Mouse (Mus musculus): ENCODE results near the gene Hat1. TPM values are rescaled to one million over a fixed set of nuclear protein-coding genes. Genes with fewer than 3 reads are reported as not detected.

Gene Hat1
- total RNA-seq, 2 experiments from 2014 or later = 15.4 to 16.5 TPM

DNA sequence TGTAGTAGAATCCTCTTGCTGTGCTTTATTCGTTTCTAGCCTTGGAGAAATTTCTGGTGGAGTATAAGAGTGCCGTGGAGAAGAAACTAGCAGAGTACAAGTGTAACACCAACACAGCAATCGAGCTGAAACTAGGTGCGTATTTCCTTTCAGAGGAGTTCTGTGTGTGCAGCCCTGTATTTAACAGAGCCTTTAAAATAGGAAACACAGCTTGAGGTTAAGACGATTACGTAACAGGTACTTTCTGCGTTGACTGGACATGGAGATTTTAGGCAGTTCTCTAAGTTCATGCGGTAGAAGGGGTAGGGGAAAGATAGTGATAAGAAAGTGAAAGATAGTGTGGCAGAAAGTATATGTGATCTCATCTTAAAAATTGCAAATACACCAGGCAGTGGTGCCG is 1.1 kb downstream of the Hat1 start:
- H3K4me3 ChIP-seq = peak overlapping the region; percentile 96
- DNase-seq (ENCODE audit: low spot score in 2 of 2) = no peak
- TF ChIP-seq CTCF (conservative IDR thresholded peaks at IDR 0.05) = no peak
- no peak overlapping the region for H3K27ac ChIP-seq

DNA sequence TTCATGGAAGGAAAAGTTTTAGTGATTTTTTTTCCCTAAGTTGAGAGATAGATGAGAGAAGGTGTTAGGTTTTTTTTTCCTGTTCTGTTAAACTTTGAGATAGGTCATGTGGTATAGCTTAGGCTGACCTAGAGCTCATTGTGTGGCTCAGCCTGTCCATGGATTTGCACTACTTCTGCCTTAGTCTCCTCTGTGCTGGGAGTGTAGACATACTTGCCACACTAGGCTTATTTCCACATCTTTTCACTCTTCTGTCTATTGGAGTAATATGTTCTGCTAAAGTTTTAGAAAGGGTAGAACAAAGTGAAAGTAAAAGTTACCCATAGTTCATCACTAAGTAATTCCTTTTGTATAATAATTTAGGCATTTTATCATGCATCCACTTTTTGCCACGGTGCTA is 16.9 kb downstream of the Hat1 start:
- Histone ChIP-seq H3K27ac (no peak overlapping the region), H3K4me3 (no peak overlapping the region)
- DNase-seq (ENCODE audit: low spot score in 2 of 2) = no peak
- no peak for TF ChIP-seq CTCF (conservative IDR thresholded peaks at IDR 0.05)

DNA sequence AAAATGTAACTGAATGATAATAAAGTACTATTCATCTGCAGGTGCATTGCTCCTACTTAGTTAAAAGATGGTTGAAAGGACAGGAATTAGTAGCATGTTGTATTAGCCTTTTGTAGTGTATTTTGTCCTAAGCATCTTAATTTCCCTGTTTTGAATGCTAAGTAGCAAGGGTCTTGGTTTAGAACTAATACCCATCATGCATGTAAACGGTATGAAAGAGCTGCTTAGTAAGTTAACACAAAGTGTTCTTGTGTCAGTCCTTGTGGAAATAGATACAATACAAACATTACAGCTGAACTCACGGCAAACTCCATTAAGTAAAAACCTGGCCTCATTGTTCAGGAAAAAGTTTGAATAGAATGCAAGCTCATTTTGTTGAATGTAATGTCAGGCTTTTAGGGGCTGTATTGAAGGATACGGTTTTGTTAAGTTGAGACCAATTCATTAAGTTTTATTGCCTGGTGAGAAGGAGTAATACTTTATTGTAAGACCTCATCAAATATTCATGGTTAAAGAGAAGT is 30.1 kb downstream of the Hat1 start:
- Histone ChIP-seq H3K27ac (no peak overlapping the region), H3K4me3 (no peak overlapping the region)
- no peak for TF ChIP-seq CTCF (conservative IDR thresholded peaks at IDR 0.05)
- DNase-seq (ENCODE audit: low spot score in 2 of 2) = no peak

DNA sequence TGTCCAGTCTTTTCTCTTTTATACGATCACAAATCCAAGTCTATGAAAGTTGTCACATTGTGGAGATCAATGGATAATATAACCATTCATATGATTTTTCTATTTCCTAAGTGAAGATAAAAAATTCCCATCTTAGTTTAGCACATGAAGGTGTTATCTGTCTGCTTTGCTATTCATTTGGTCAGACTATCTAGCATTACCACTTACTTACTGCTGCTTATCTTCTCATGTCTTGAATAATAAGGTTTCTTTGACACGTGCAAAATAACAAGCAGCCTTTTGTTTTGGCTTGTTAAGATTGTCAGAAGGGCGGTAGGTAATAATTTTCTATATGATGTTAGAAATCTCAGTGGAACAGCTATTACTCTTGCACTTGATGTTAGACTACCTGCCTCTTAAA is 30.6 kb downstream of the Hat1 start:
- no peak for DNase-seq (ENCODE audit: low spot score in 2 of 2)
- Histone ChIP-seq H3K4me3 (no peak overlapping the region), H3K27ac (no peak overlapping the region)
- no peak for TF ChIP-seq CTCF (conservative IDR thresholded peaks at IDR 0.05)

DNA sequence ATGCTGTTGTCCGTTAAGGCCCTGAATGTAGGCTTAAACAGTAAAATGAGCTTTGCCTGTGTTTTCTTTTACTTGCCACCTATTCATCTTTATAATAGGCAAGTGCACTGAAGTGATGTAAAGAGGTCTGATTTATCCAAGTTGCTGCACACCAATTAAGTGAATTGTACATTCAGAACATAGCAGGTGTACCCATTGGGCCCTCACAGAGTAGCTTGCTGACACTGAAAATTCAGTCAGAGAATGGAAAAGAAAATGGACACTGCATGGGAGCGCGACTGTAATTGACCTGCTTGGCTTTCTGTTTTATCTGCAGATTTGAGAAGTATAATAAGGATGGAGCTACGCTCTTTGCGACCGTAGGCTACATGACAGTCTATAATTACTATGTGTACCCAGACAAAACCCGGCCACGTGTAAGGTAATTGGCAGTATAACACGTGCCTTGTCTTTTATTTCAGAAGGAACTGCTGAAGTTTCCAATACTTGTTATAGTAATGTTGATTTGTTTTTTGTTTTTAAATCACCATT is 32.2 kb downstream of the Hat1 start:
- no peak for DNase-seq (ENCODE audit: low spot score in 2 of 2)
- Histone ChIP-seq H3K4me3 (no peak overlapping the region), H3K27ac (no peak overlapping the region)
- no peak for TF ChIP-seq CTCF (conservative IDR thresholded peaks at IDR 0.05)

DNA sequence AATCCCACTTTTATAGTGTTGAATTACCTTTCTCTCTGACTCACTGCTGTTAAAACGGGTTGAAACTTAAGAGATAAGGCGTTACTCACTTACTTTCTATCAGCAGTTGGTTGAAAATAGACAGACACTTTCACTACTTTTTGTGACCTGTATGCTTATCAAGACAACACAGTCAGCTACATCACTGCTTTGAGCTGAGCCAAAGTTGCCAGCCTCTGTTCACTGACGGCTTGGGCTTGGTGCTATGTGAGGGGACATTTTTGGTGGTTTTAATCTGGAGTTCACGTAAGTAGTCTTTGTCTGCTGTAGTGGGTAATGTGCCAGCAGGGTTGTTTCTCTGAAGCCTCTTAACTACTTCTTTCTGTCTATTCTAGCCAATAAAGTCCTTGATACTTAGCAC is 35.8 kb downstream of the Hat1 start:
- no peak for TF ChIP-seq CTCF (conservative IDR thresholded peaks at IDR 0.05)
- H3K4me3 ChIP-seq = no peak overlapping the region
- no peak overlapping the region for H3K27ac ChIP-seq
- DNase-seq (ENCODE audit: low spot score in 2 of 2) = no peak

DNA sequence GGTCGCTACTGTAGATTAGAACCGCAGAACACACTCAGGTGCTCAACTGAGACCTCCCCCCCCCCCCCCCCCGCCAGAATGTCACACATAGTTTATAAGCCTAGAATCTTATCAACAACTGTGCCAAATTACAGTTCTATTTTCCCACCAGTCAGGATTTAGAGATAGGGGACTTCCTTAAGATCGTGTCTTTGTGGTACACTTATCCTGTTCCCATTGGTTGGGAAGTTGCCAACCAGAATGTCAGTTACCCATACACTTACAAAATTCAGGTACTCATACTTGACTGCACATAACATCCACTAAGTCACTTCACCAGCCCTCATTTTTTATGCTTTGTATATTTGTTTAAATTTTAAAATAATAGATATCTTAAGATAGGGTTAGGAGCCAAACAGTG is 46.7 kb downstream of the Hat1 start:
- no peak for TF ChIP-seq CTCF (conservative IDR thresholded peaks at IDR 0.05)
- H3K27ac ChIP-seq = no peak overlapping the region
- H3K4me3 ChIP-seq = no peak overlapping the region
- DNase-seq (ENCODE audit: low spot score in 2 of 2) = no peak

DNA sequence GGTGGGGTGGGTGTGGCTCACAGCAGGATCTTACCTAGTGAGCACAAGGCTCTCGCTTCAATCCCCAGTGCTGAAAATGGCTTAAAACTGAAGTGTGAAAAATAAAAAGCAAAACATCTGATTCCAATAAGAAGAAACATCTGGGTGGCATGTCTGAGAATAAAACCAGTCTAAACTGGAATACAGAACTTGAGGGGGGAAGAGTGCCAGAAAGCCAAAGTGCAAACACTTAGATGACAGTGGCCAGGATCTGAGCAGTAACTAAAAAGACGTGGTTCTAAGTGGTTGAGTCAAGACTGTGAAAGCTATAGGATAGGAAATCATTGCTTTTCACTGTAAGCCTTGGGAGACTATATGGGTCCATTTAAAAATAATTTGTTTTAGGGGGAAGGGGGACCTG is 54.6 kb downstream of the Hat1 start:
- no peak overlapping the region for H3K4me3 ChIP-seq
- no peak overlapping the region for H3K27ac ChIP-seq
- DNase-seq (ENCODE audit: low spot score in 2 of 2) = no peak
- no peak for TF ChIP-seq CTCF (conservative IDR thresholded peaks at IDR 0.05)

DNA sequence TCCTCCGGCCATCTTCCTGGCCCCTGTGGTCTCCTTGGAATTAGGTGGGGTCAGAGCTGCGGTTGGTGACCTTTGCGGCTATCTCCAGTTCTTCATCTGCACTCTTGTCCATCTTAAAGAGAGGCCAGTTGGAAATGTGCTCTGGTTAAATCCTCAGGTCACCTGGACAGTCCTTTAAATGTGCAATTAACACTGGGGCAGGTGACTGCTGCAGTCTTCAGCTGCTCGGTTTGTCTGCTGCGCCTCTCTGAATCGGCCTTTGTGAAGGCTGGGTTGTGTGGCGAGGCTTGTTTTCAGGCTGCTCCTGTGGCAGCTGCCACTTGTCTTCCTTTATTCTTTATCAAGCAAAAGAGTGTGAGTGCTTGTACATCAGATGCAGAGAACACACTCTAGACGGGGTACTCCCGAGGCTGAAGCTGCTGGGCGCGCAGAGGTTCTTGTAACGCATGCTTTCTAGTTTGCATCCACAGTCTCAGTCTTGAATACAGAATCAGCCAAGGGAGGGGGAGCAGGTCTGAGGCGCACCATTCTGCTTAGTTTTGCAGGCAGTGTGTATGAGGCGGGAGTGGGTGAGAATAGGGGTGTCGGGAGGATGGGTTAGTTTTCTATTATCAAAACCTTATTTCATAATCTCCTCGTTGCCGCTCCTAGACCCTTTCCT is 56.9 kb downstream of the Hat1 start:
- H3K27ac ChIP-seq = no peak overlapping the region
- H3K4me3 ChIP-seq = peak overlapping the region; percentile 6; the same call in 1 of the 2 replicates
- TF ChIP-seq CTCF (conservative IDR thresholded peaks at IDR 0.05) = no peak
- DNase-seq (ENCODE audit: low spot score in 2 of 2) = no peak

DNA sequence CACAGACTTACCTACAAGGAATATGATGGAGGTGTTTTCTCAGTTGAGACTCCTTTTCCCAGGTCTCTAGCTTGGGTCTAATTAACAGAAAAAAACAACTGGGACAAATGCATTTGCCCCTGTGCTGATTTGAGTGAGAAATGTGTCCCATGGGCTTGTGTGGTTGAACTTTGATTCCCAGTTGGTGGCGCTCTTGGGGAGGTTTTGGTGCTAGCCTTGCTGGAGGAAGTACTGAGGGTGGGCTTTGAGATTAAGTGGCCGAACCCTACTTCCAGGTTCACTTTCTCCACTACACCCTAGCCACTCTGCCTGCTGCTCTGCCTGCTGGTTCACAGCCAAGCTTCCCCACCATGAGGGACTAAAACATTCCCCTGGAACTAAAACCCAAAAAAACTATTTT is 60.8 kb downstream of the Hat1 start:
- no peak overlapping the region for H3K4me3 ChIP-seq
- TF ChIP-seq CTCF (conservative IDR thresholded peaks at IDR 0.05) = no peak; the same call in 1 of the 2 replicates
- H3K27ac ChIP-seq = no peak overlapping the region
- no peak for DNase-seq (ENCODE audit: low spot score in 2 of 2)

DNA sequence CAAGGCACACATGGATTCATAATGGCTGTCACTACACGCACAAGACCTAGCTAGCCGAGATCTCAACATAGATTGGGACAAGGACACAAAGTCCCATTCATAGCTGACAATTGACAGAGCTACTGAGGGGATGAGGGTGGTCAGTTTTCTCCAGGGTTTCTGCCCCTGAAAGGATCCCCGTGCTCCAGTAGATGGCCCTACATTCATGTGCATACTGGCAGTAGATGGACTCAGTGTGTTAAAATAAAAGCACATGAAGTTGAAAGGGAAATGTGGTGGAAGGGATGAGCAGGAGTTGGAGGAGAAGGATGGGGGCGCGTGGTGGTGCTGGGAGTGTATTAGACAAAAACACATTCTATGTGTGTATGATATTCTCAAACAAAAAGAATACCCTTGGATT is 63.0 kb downstream of the Hat1 start:
- no peak for DNase-seq (ENCODE audit: low spot score in 2 of 2)
- no peak overlapping the region for H3K27ac ChIP-seq
- H3K4me3 ChIP-seq = no peak overlapping the region
- TF ChIP-seq CTCF (conservative IDR thresholded peaks at IDR 0.05) = peak; percentile 30; the same call in 1 of the 2 replicates

DNA sequence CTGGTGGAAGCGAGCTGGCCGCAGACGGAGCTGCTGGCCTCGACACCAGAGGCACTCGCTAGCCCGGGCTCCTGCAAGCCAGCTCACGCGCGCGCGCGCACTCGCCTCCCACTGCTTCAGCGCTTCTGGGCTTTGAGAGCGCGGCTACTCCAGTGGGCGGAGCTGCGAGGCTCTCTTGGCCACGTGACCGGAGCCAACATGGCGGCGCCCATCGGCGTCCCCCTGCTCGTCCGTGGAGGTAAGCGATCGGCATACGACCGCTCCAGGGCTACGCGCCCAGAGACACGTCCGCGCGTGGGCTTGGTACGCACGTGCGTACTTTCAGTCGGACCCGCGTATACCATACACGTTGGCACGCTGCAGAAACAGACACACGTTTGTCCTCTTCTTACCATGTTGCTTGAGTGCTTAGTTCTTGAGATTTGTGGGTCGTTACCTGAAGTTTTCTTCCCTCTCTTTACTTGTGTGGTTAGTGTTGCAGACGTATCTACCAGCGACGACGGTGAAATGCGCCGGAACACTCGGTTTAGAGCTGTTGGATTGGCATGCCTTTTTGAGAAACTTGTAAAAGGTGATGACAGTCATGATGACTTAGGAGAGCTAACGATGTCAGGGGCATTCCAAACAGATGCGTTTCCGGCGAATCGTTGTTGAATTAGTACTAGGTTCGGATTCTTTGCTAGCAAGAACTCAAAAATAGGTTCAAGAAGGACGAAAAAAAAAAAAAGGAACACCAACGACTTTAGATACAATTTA is 64.6 kb downstream of the Hat1 start, which contains the start of gene Metap1d:
Metap1d (plus strand) TSS at position 116 of the 756 bp plus-strand sequence.
- peak; percentile 32; the same call in 1 of the 2 replicates for TF ChIP-seq CTCF (conservative IDR thresholded peaks at IDR 0.05)
- peak within 1 kb of the TSS; percentile 73 for H3K4me3 ChIP-seq
- peak; percentile 94 to 95 for DNase-seq (ENCODE audit: low spot score in 2 of 2)
- H3K27ac ChIP-seq = peak within 1 kb of the TSS; percentile 79

DNA sequence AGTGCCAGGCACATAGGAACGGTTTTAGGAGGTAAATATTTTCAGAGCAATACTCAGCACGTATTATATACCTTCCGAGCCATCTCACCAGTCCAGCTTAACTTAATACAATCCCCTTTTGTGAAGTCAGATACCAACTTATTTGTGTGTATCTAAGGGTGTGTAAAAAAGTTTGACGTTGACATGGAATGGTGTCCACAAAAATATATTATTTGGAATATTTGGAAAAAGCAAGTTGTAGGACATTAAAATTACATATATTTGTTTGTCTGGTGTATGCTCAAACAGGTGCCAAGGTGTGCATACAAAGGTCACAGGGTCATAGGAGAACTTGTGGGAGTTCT is 65.1 kb downstream of the Hat1 start:
- TF ChIP-seq CTCF (conservative IDR thresholded peaks at IDR 0.05) = no peak
- no peak for DNase-seq (ENCODE audit: low spot score in 2 of 2)
- Histone ChIP-seq H3K4me3 (peak overlapping the region; percentile 73), H3K27ac (no peak overlapping the region)
